Mouse (Mus musculus): Measurements from ENCODE around the gene Khsrp.
"Not testable (repeated sequence)": the region's sequence is repeated elsewhere in the genome, so short reads cannot be mapped to it uniquely, and the experiment has no call there.

Gene Khsrp

GRCm38 (mm10) chr17:57030931-57031660 lies at the start of gene Khsrp:
Gene Khsrp, minus strand, starts transcription at chr17:57031522.
- DNase-seq: no peak

GRCm38 (mm10) chr17:57079919-57080318 lies 48.6 kb upstream of the Khsrp start:
- DNase-seq: no peak

- DNase-seq: peak; percentile 30
Measured at GRCm38 (mm10) chr17:57078336-57078735, 47.0 kb upstream of the Khsrp start, which contains the start of gene Dennd1c. Gene Dennd1c, minus strand, starts transcription at chr17:57078514.

- DNase-seq: no peak
Measured at GRCm38 (mm10) chr17:57076916-57077315, 45.6 kb upstream of the Khsrp start.

- no peak for DNase-seq
Measured at GRCm38 (mm10) chr17:57070699-57071098, 39.4 kb upstream of the Khsrp start.

- DNase-seq: no peak
Measured at GRCm38 (mm10) chr17:57070272-57070671, 39.0 kb upstream of the Khsrp start.

- no peak for DNase-seq
Measured at GRCm38 (mm10) chr17:57066908-57067307, 35.6 kb upstream of the Khsrp start.

GRCm38 (mm10) chr17:57063031-57063430 lies 31.7 kb upstream of the Khsrp start:
- peak; percentile 52 for DNase-seq

GRCm38 (mm10) chr17:57062548-57062947 lies 31.2 kb upstream of the Khsrp start:
- DNase-seq: peak; percentile 56

GRCm38 (mm10) chr17:57062011-57062521 lies 30.7 kb upstream of the Khsrp start:
- DNase-seq: peak; percentile 84

- peak; percentile 73 for DNase-seq
Measured at GRCm38 (mm10) chr17:57061069-57061468, 29.7 kb upstream of the Khsrp start.

- peak; percentile 99 for DNase-seq
Measured at GRCm38 (mm10) chr17:57060231-57060801, 29.0 kb upstream of the Khsrp start.

- peak; percentile 87 for DNase-seq
Measured at GRCm38 (mm10) chr17:57059486-57059977, 28.2 kb upstream of the Khsrp start, which contains the start of gene Slc25a23. Gene Slc25a23, minus strand, starts transcription at chr17:57059863.

- peak; percentile 81 for DNase-seq
Measured at GRCm38 (mm10) chr17:57058891-57059485, 27.7 kb upstream of the Khsrp start, which contains the start of gene Crb3. Gene Crb3, plus strand, starts transcription at chr17:57059105.

- no peak for DNase-seq
Measured at GRCm38 (mm10) chr17:57056246-57056645, 24.9 kb upstream of the Khsrp start.

GRCm38 (mm10) chr17:57051679-57052078 lies 20.4 kb upstream of the Khsrp start:
- not testable (repeated sequence) for DNase-seq

- DNase-seq: no peak
Measured at GRCm38 (mm10) chr17:57048816-57049215, 17.5 kb upstream of the Khsrp start.

- DNase-seq: no peak
Measured at GRCm38 (mm10) chr17:57047406-57047805, 16.1 kb upstream of the Khsrp start.

- no peak for DNase-seq
Measured at GRCm38 (mm10) chr17:57041554-57041953, 10.2 kb upstream of the Khsrp start, which contains the start of gene Slc25a41. Gene Slc25a41, minus strand, starts transcription at chr17:57041654.

- no peak for DNase-seq
Measured at GRCm38 (mm10) chr17:57038978-57039377, 7.7 kb upstream of the Khsrp start.

- DNase-seq: peak; percentile 67
Measured at GRCm38 (mm10) chr17:57032854-57033253, 1.5 kb upstream of the Khsrp start.

- DNase-seq: peak; percentile 100
Measured at GRCm38 (mm10) chr17:57031661-57032420, 519 bp upstream of the Khsrp start.

GRCm38 (mm10) chr17:57029691-57030090 lies 1.6 kb downstream of the Khsrp start:
- peak; percentile 49 for DNase-seq
